Mouse (Mus musculus) intestine, embryonic 14.5 days (tissue): ENCODE measurements around the gene A930009A15Rik. TPM values are rescaled to one million over a fixed set of nuclear protein-coding genes. Genes with fewer than 3 reads are reported as not detected.

ENCODE experiments used
- ATAC-seq: fragments of 200-750 bp; cut with Nextera tagmentation; replicated peaks from 2 replicates; pipeline ENCODE4 v1.8.0; 2017; ENCODE audit warnings: low read depth, moderate number of reproducible peaks, moderate TSS enrichment, moderate library complexity; ENCODE audit not compliant: low FRiP score, low TSS enrichment
- DNase-seq: peaks from one replicate; pipeline ENCODE4 v3.0.0-alpha.2; 2018; ENCODE audit warnings: low spot score
- H3K27ac ChIP-seq: fragments of 300-500 bp; sonication (generic); 2 replicates; pipeline ENCODE4 v1.5.1; 2014; ENCODE audit warnings: low read depth, mild to moderate bottlenecking, control low read depth
- H3K27me3 ChIP-seq: fragments of 300-500 bp; sonication (generic); replicated peaks from 2 replicates; pipeline ENCODE4 v1.6.1; 2014; ENCODE audit warnings: low read length, control low read depth; ENCODE audit not compliant: control insufficient read depth, insufficient read depth
- H3K36me3 ChIP-seq: fragments of 300-500 bp; sonication (generic); 2 replicates; pipeline ENCODE4 v1.6.1; 2014; ENCODE audit warnings: low read length, control low read depth; ENCODE audit not compliant: control insufficient read depth, insufficient read depth
- H3K4me1 ChIP-seq: fragments of 300-500 bp; sonication (generic); replicated peaks from 2 replicates; pipeline ENCODE4 v1.6.1; 2014; ENCODE audit warnings: low read length, control low read depth, mixed read lengths; ENCODE audit not compliant: control insufficient read depth, insufficient read depth
- H3K4me2 ChIP-seq: fragments of 300-500 bp; sonication (generic); 2 replicates; pipeline ENCODE4 v1.6.1; 2014; ENCODE audit warnings: low read length
- H3K4me3 ChIP-seq: fragments of 300-500 bp; sonication (generic); 2 replicates; pipeline ENCODE4 v1.5.1; 2014; ENCODE audit warnings: low read depth, low read length, control low read depth, mixed read lengths
- H3K9ac ChIP-seq: fragments of 300-500 bp; sonication (generic); 2 replicates; pipeline ENCODE4 v1.6.1; 2014; ENCODE audit warnings: mild to moderate bottlenecking, low read length
- H3K9me3 ChIP-seq: fragments of 300-500 bp; sonication (generic); 2 replicates; pipeline ENCODE4 v1.6.1; 2016; ENCODE audit warnings: low read length, control low read depth; ENCODE audit not compliant: control insufficient read depth
- WGBS: fragments of 180-500 bp; shearing (Covaris S2); extraction: QIAGEN DNeasy Blood & Tissue Kit; methylation state at CpG from one replicate; pipeline ENCODE4 v1.1.7; 2014; 5-methylcytosine and 5-hydroxymethylcytosine counted together
- polyA plus RNA-seq: library from polyadenylated mRNA; unstranded; fragments of >200 nt; fragmentation: Nextera tagmentation; extraction: Ambion mirVana; gene quantifications from 2 replicates; pipeline ENCODE4 v1.2.1, GENCODE M21; 2014

A930009A15Rik gene
- 0.24 TPM in 1 of 2 replicates, not detected in the other for polyA plus RNA-seq

- no peak for ATAC-seq
- no peak for DNase-seq
Measured at GRCm38 (mm10) chr10:115569712-115570491, at the start of gene A930009A15Rik. A930009A15Rik (plus strand) TSS chr10:115569986.

GRCm38 (mm10) chr10:115520200-115521080 is 49.3 kb upstream of the A930009A15Rik start:
- Histone ChIP-seq H3K36me3 (no peaks in the 10 kb centered on the region), H3K27me3 (no peaks in the 10 kb centered on the region), H3K4me1 (no peaks in the 10 kb centered on the region), H3K4me3 (no peak overlapping the region), H3K9me3 (no peaks in the 10 kb centered on the region), H3K27ac (no peak overlapping the region), H3K4me2 (no peak overlapping the region), H3K9ac (no peak overlapping the region)
- DNase-seq (no peak), ATAC-seq (no peak)
- 73% methylated on average over 17 of the region's 17 CpGs for WGBS

More at GRCm38 (mm10) chr10:115569712-115570491, at the start of gene A930009A15Rik:
- Histone ChIP-seq H3K4me3 (no peak within 1 kb of the TSS), H3K27me3 (no peaks in the 10 kb centered on the region), H3K9ac (no peak within 1 kb of the TSS), H3K4me2 (no peak within 1 kb of the TSS), H3K36me3 (no peaks in the 10 kb centered on the region), H3K9me3 (no peaks in the 10 kb centered on the region), H3K27ac (no peak within 1 kb of the TSS), H3K4me1 (no peaks in the 10 kb centered on the region)
- WGBS = 87% methylated on average over 15 of the region's 15 CpGs

GRCm38 (mm10) chr10:115521081-115521451 is 48.7 kb upstream of the A930009A15Rik start:
- H3K27me3 ChIP-seq = no peaks in the 10 kb centered on the region
- H3K4me1 ChIP-seq = no peaks in the 10 kb centered on the region
- H3K36me3 ChIP-seq = no peaks in the 10 kb centered on the region
- DNase-seq = no peak
- no peak for ATAC-seq
- no peak overlapping the region for H3K9ac ChIP-seq
- no peak overlapping the region for H3K4me3 ChIP-seq
- WGBS = 70% methylated on average over 4 of the region's 4 CpGs
- no peak overlapping the region for H3K27ac ChIP-seq
- no peaks in the 10 kb centered on the region for H3K9me3 ChIP-seq
- no peak overlapping the region for H3K4me2 ChIP-seq

- no peaks in the 10 kb centered on the region for H3K27me3 ChIP-seq
- H3K4me1 ChIP-seq = no peaks in the 10 kb centered on the region
- H3K9me3 ChIP-seq = no peaks in the 10 kb centered on the region
- DNase-seq = no peak
- no peak for ATAC-seq
- H3K4me3 ChIP-seq = no peak overlapping the region
- H3K27ac ChIP-seq = no peak overlapping the region
- H3K36me3 ChIP-seq = no peaks in the 10 kb centered on the region
- no peak overlapping the region for H3K9ac ChIP-seq
- H3K4me2 ChIP-seq = no peak overlapping the region
- 61% methylated on average over 4 of the region's 4 CpGs for WGBS
Measured at GRCm38 (mm10) chr10:115528892-115529291, 40.9 kb upstream of the A930009A15Rik start.

GRCm38 (mm10) chr10:115529768-115530167 is 40.0 kb upstream of the A930009A15Rik start:
- H3K4me3 ChIP-seq = no peak overlapping the region
- H3K36me3 ChIP-seq = no peaks in the 10 kb centered on the region
- no peaks in the 10 kb centered on the region for H3K4me1 ChIP-seq
- DNase-seq (no peak), ATAC-seq (no peak)
- no peak overlapping the region for H3K27ac ChIP-seq
- WGBS = 88% methylated on average over 12 of the region's 12 CpGs
- H3K9me3 ChIP-seq = no peaks in the 10 kb centered on the region
- H3K27me3 ChIP-seq = no peaks in the 10 kb centered on the region
- H3K4me2 ChIP-seq = no peak overlapping the region
- no peak overlapping the region for H3K9ac ChIP-seq

- Histone ChIP-seq H3K4me1 (no peaks in the 10 kb centered on the region), H3K4me3 (no peak overlapping the region), H3K9me3 (no peaks in the 10 kb centered on the region), H3K36me3 (no peaks in the 10 kb centered on the region), H3K9ac (no peak overlapping the region), H3K27ac (no peak overlapping the region), H3K27me3 (no peaks in the 10 kb centered on the region), H3K4me2 (no peak overlapping the region)
- DNase-seq = no peak
- no peak for ATAC-seq
- WGBS = 30% methylated on average over 2 of the region's 2 CpGs
Measured at GRCm38 (mm10) chr10:115530746-115531145, 39.0 kb upstream of the A930009A15Rik start.

GRCm38 (mm10) chr10:115542917-115543316 is 26.9 kb upstream of the A930009A15Rik start:
- ATAC-seq (no peak), DNase-seq (no peak)
- no peak overlapping the region for H3K27ac ChIP-seq
- no peak overlapping the region for H3K9ac ChIP-seq
- no peak overlapping the region for H3K4me2 ChIP-seq
- no peaks in the 10 kb centered on the region for H3K27me3 ChIP-seq
- no peaks in the 10 kb centered on the region for H3K4me1 ChIP-seq
- H3K4me3 ChIP-seq = no peak overlapping the region
- H3K9me3 ChIP-seq = no peaks in the 10 kb centered on the region
- WGBS = 78% methylated on average over 6 of the region's 6 CpGs
- H3K36me3 ChIP-seq = no peaks in the 10 kb centered on the region

- DNase-seq = no peak
- no peak overlapping the region for H3K9ac ChIP-seq
- H3K27ac ChIP-seq = no peak overlapping the region
- no peak overlapping the region for H3K4me2 ChIP-seq
- no peak overlapping the region for H3K4me3 ChIP-seq
- no peaks in the 10 kb centered on the region for H3K36me3 ChIP-seq
- WGBS = 78% methylated on average over 7 of the region's 7 CpGs
- no peaks in the 10 kb centered on the region for H3K27me3 ChIP-seq
- no peaks in the 10 kb centered on the region for H3K4me1 ChIP-seq
- no peak for ATAC-seq
- no peaks in the 10 kb centered on the region for H3K9me3 ChIP-seq
Measured at GRCm38 (mm10) chr10:115550253-115550652, 19.5 kb upstream of the A930009A15Rik start.
